Mouse (Mus musculus) ovary, adult 10 weeks (tissue): ENCODE measurements around the gene Abca2. TPM values are rescaled to one million over a fixed set of nuclear protein-coding genes. Genes with fewer than 3 reads are reported as not detected.

ENCODE experiments used
- polyA plus RNA-seq: library from polyadenylated mRNA; stranded (reverse); fragments of 350-450 nt; fragmentation: Illumina TruSeq; extraction: RNeasy Lipid Tissue Mini Kit (QIAGEN cat#74804); gene quantifications from one replicate; pipeline ENCODE4 v1.2.3, GENCODE M21; 2014

Gene Abca2
- polyA plus RNA-seq = 0.77 TPM

DNA sequence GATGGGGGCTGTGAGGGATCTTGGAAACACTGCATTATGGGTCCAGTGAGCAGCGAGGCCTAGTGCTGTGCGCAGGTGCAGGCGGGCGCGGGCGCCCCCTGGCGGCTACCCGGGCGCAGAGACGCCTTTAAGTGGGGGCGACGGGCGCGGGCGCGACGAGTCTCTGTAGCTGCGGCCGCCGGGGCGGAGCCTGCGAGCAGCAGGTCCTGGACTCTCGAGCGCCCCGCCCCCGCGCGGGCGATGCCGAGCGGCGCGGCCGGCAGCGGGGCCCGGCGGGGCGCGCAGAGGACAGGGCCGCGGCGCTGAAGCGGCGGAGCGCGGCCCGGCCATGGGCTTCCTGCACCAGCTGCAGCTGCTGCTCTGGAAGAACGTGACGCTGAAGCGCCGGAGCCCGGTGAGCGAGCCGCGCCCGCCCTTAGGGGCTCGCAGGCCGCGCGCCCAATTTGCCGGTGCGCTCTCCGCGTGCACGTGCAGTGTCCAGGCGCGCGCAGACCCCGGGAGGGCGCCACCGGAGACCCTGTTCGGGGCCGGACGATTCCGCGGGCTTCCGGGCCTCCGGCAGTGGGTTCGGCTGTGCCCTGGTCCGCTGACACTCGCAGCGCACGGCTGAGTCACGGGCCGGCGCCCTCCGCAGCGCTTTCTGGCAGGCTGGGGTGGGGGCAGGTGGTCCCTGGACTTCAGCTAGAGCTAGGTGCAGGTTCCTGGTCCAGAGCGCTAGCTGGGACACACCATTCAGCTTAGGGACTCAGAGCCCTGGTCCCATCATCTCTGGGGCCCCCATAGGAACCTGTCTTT lies at the start of gene Abca2:
Gene Abca2 (plus strand): TSS at position 262 of the 795 bp plus-strand sequence.

DNA sequence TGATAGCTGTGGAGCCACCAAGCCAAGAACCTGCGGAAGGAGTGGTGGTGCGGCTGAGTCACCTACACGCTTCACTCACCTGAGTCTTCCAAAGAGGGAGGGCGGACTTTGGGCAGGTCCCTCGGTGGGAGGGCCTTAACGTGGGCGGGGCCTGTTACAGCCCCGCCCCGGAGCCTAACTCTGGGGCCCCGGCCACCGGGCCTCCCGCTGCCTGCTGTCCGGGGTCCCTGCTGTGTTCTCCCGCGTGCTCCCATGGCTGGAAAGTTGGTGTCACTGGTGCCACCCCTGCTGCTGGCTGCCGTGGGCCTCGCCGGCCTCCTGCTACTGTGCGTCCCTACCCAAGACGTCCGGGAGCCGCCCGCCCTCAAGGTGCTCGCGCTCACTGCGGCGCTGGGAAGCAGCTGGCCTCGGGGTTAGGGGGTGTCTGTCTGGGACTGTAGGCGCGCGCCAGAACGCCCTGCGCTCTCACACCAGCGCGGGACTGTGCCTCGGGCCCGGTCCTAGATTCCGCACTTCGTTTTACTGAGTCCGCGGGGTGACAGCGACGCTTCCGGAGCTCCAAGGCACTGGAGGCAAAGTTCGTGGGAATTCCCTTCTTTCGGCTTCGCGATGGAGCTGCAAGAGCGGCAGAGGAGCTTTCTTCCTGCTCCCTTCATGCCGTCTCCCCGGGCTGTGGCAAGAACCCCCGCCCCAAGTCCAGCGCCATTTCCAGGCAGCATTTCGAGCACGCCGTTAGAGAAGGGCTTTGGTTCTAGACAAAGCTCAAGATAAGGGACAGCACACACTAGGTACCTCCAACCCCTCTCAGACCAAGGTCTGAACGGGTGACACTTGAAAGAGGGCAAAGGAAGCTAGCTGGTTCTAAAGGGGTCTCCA lies 32.5 kb upstream of the Abca2 start, which contains the start of gene Entpd2:
Gene Entpd2 (plus strand): TSS at position 154 of the 876 bp plus-strand sequence.

DNA sequence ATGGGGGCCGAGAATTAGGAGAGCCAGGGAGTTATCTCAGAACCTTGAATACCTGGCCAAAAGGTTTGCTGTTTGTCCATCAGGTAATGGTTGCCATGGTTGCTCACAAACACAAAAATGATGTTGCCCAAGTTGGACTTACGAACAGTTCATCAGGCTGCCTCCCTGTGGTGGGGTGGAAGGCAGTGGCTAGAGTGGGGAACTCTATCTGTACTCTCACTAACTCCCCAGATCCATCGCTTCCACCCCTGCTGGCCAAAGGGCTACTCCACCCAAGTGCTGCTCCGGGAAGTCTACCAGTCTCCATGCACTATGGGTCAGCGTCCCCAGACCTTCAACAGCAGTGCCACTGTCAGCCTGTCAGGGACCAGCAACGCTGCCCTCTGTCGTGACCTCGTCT lies 29.5 kb upstream of the Abca2 start, which contains the start of gene Npdc1:
Gene Npdc1 (plus strand): TSS at position 301 of the 400 bp plus-strand sequence.

DNA sequence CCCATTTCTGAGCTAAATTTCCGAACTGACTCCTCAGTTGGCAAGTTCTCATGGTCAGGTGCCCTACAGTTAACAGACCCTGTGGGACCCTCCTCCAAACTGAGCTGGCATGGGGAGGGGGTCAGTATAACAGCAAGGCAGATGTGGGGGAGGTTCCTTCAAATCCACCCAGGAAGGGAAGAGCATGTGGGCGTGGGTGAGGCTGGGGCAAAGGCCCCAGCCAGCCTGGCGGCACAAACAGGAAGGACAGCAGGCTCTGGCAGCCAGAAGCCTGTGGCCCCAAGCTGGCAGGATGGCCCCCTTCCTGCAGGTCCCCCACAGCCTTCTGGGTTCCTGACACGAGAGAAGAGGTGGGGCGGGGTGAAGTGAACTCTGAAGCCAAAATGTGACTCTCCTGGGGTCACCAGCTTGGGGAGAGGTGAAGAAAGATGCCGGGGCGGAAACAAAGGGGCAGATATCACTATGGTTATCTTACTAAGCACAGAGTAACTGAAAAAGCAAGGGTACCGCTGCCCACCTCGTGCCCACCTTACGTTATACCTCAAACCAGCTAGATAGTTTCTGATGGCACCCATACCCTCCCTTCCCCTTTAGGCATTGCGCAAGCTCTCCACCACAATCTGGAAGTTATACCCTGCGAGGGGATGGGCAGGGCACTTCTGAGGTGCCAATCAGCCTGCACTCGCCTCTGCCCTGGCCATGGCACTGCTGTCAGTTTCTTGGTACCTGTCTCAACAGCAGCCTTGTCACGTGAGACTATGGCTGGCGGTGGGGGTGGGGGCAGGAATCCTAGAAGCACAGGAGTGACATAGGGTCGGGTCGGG lies 5.7 kb upstream of the Abca2 start, which contains the start of gene Fut7:
Gene Fut7 (plus strand): TSS at position 681 of the 824 bp plus-strand sequence.

DNA sequence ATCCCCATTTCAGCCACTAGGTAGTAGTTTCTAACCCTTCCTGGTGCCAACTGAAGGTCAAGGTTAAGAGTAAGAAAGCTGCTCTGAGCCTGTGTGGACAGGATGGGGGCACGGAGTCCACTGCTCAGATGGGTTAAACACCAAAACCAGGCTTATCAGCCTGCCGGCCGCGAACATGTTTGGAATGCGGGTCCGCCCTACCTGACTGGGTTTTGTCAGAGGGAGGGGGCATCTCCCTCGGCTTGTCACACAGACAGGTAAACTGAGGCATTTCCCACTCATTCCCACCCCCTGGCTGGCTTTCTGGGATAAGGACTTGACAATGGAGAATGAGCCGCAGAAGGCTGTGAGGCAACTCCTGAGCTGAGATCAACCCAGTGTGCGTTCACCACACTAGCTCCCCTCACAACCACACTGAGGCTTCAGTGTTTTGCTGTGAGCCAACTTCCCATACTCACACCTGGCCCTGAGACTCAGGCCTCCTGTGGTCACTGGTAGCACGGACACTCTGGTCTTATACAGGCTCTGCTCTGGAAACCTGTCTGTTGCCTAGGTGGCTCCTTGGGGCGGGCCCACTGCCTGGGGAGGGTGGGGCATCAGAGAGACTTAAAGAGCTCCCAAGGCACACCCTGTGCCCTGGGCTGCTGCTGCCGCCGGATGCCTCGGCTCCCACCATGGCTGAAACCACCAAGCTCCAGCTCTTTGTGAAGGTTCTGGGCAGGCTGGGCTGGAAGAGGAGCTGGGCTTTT lies 27.9 kb downstream of the Abca2 start, which contains the start of gene Clic3:
Gene Clic3 (plus strand): TSS at position 634 of the 749 bp plus-strand sequence.

DNA sequence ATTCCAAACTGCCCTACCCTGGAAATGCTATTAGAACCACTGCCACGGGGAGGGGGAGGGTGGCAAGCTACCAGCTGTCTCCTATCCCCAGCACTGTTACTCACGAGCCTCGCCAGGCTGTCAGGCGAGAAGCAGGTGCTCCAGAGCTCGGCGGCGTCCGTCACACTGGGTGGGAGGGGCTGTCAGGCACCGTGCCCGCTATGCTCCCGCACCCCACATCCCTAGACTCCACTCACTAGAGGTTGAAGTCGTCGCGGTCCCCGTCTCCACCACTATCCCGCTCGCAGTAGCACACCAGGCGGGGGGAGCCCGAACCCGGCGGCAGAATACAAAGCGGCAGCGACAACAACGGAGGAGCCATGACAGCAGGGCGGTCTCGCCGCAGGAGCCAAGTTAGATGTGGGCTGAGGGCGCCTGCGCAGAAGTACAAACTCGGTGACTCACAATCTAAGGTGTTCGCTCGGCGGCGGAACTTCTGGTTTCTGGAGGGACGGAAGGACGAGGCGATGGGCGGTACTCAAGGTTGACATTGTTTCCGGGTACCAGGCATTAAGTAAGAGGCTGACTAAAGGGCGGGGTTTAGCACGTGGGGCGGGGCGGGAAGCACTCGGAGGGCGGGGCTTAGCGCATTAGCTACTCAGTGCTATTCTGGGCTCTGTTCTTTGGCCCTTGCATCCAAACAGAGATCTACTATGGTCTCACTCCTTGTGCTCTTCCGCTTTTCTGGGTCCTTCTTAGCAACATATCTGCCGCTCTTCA lies 32.2 kb downstream of the Abca2 start, which contains the start of gene Paxx:
Gene Paxx (minus strand): TSS at position 544 of the 759 bp plus-strand sequence.

DNA sequence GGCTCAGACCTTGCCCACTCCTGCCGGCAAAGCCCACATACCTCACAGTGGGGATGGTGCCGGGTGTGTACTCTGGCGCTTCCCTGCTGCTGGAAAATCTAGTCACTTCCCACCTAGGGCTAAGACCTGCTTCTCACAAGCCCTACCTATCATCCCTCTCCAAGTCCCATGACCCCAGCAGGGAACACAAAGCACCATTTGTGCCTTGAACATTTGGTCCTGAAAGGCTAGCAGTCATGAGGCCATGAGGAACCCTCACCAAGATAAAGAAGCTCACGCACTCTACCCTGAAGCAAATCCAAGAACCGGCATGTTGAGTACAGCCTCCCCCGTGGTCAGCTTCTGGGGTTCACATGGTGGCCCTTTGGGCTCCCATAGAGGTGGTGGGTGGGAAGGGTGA lies 41.5 kb downstream of the Abca2 start, which contains the start of gene Ptgds:
Gene Ptgds (minus strand): TSS at position 78 of the 400 bp plus-strand sequence.

DNA sequence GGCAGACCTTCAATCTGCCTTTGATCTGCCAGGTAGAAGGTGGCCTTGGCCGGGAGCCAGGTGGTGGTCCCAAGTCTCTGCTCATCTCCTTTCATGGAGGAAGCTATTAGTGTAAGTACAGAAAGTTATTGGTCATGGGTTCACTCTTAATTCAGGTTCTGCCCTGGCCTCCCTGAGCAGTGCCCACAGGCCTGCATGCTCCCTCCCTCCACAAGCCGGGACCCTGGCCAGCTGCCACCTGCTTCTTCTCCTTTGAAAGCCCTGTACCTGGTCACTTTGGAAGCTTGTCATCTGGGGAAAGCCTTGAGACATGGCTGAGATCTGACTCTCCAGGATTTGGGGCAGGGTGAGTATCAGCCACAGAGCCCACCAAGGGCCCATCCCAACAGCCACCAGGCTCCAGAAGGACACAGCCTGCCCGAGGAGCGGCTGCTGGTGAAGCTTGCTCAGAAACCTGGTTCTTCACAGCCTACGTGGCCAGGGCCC lies 65.0 kb downstream of the Abca2 start, which contains the start of gene Lcn12:
Gene Lcn12 (minus strand): TSS at position 436 of the 486 bp plus-strand sequence.

Other genes with a start within 250 kb of the Abca2 start
- 4.8 TPM for gene Nrarp, start 247.9 kb upstream of the Abca2 start, polyA plus RNA-seq
- 2.8 TPM for gene Tor4a, start 231.8 kb upstream of the Abca2 start, polyA plus RNA-seq
- gene Nelfb, start 217.2 kb upstream of the Abca2 start, polyA plus RNA-seq = 4.4 TPM
- not detected for gene Stpg3, start 214.1 kb upstream of the Abca2 start, polyA plus RNA-seq
- gene Fam166a, start 210.0 kb upstream of the Abca2 start, polyA plus RNA-seq = not detected
- gene Tubb4b, start 204.0 kb upstream of the Abca2 start, polyA plus RNA-seq = 43.8 TPM
- not detected for gene Slc34a3, start 194.3 kb upstream of the Abca2 start, polyA plus RNA-seq
- gene Rnf224, start 191.9 kb upstream of the Abca2 start, polyA plus RNA-seq = not detected
- not detected for gene Rnf208, start 186.4 kb upstream of the Abca2 start, polyA plus RNA-seq
- not detected for gene Cysrt1, start 186.3 kb upstream of the Abca2 start, polyA plus RNA-seq
- 0.83 TPM for gene AL732309.1, start 181.8 kb upstream of the Abca2 start, polyA plus RNA-seq
- gene Tmem203, start 173.3 kb upstream of the Abca2 start, polyA plus RNA-seq = not detected
- gene Tprn, start 166.1 kb upstream of the Abca2 start, polyA plus RNA-seq = 0.31 TPM
- 0.80 TPM for gene Ssna1, start 156.3 kb upstream of the Abca2 start, polyA plus RNA-seq
- gene Anapc2, start 156.2 kb upstream of the Abca2 start, polyA plus RNA-seq = 7.8 TPM
- not detected for gene Tmem210, start 140.6 kb upstream of the Abca2 start, polyA plus RNA-seq
- not detected for gene Lrrc26, start 138.8 kb upstream of the Abca2 start, polyA plus RNA-seq
- not detected for gene Grin1, start 109.5 kb upstream of the Abca2 start, polyA plus RNA-seq
- 19.7 TPM for gene Man1b1, start 96.4 kb upstream of the Abca2 start, polyA plus RNA-seq
- gene Dpp7, start 72.3 kb upstream of the Abca2 start, polyA plus RNA-seq = 6.6 TPM
- gene Uap1l1, start 63.0 kb upstream of the Abca2 start, polyA plus RNA-seq = 0.60 TPM
- 0.17 TPM for gene Sapcd2, start 56.4 kb upstream of the Abca2 start, polyA plus RNA-seq
- gene Entpd2, start 32.8 kb upstream of the Abca2 start, polyA plus RNA-seq = 0.34 TPM
- 15.0 TPM for gene Npdc1, start 29.4 kb upstream of the Abca2 start, polyA plus RNA-seq
- gene Fut7, start 5.4 kb upstream of the Abca2 start, polyA plus RNA-seq = not detected
- gene Clic3, start 28.1 kb downstream of the Abca2 start, polyA plus RNA-seq = not detected
- 2.4 TPM for gene Paxx, start 32.4 kb downstream of the Abca2 start, polyA plus RNA-seq
- not detected for gene Ptgds, start 41.3 kb downstream of the Abca2 start, polyA plus RNA-seq
- not detected for gene Lcn12, start 65.2 kb downstream of the Abca2 start, polyA plus RNA-seq
- gene Fbxw5, start 72.0 kb downstream of the Abca2 start, polyA plus RNA-seq = 0.37 TPM
- not detected for gene C8g, start 73.0 kb downstream of the Abca2 start, polyA plus RNA-seq
- 0.66 TPM for gene Traf2, start 118.2 kb downstream of the Abca2 start, polyA plus RNA-seq
- 2.4 TPM for gene Edf1, start 129.1 kb downstream of the Abca2 start, polyA plus RNA-seq
- not detected for gene Mamdc4, start 146.1 kb downstream of the Abca2 start, polyA plus RNA-seq
- gene Phpt1, start 146.5 kb downstream of the Abca2 start, polyA plus RNA-seq = 1.1 TPM
- gene Ajm1, start 153.1 kb downstream of the Abca2 start, polyA plus RNA-seq = not detected
- gene Rabl6, start 179.8 kb downstream of the Abca2 start, polyA plus RNA-seq = 65.4 TPM
- gene Ccdc183, start 189.0 kb downstream of the Abca2 start, polyA plus RNA-seq = not detected
- 1.2 TPM for gene Tmem141, start 193.3 kb downstream of the Abca2 start, polyA plus RNA-seq
- 0.66 TPM for gene Fcna, start 199.3 kb downstream of the Abca2 start, polyA plus RNA-seq
- not detected for gene Lcn8, start 224.4 kb downstream of the Abca2 start, polyA plus RNA-seq
- not detected for gene Lcn5, start 229.2 kb downstream of the Abca2 start, polyA plus RNA-seq
- gene Lcn6, start 248.1 kb downstream of the Abca2 start, polyA plus RNA-seq = not detected